18 mouse cellular contexts compared by ENCODE assay signal in genomic region chr4:139503919-139504318, GRCm38 (mm10).
"Had no signal": no experiment of that assay in that cellular context is flagged by ENCODE, and none has a peak within 500 bp of the region (broad histone marks: within the 10 kb centered on the region; RNA-seq: fewer than 3 reads in every experiment).

No protein-coding gene starts in this region.

- H3K27me3 ChIP-seq: liver, embryonic 13.5 days; neural tube, embryonic 13.5 days had no signal

- H3K36me3 ChIP-seq: liver, embryonic 13.5 days; neural tube, embryonic 13.5 days had no signal

- ATAC-seq: lung, postnatal 0 days had no signal

- H3K4me1 ChIP-seq: liver, embryonic 13.5 days; neural tube, embryonic 13.5 days had no signal

- DNase-seq: kidney, adult 2 months; kidney, postnatal 25 days; layer of hippocampus, adult 9-11 months; layer of hippocampus, postnatal 36 days; liver, embryonic 13.5 days; lung, embryonic 14.5 days; midbrain, embryonic 14.5 days; thymus, adult 2 months; thymus, postnatal 14 days had no signal

- H3K9ac ChIP-seq: liver, embryonic 13.5 days; lung, embryonic 14.5 days; neural tube, embryonic 13.5 days had no signal

- H3K4me2 ChIP-seq: liver, embryonic 13.5 days; lung, embryonic 14.5 days; midbrain, embryonic 11.5 days; neural tube, embryonic 13.5 days had no signal

- H3K27ac ChIP-seq: kidney, postnatal 0 days; layer of hippocampus, adult 2 months; left cerebral cortex, adult 2 months; liver, embryonic 13.5 days; macrophage; neural tube, embryonic 13.5 days; stomach, postnatal 0 days had no signal

- H3K4me3 ChIP-seq: layer of hippocampus, adult 2 months; left cerebral cortex, adult 2 months; liver, embryonic 13.5 days; myocyte; neural tube, embryonic 13.5 days had no signal
